Mouse (Mus musculus): ENCODE results near the gene Itpr2. TPM values are rescaled to one million over a fixed set of nuclear protein-coding genes. Genes with fewer than 3 reads are reported as not detected.
A peak's percentile ranks its signal among the peaks of the same experiment; 100 is the strongest.

Gene Itpr2
- polyA plus RNA-seq, 1 experiment, result 6.6 TPM

DNA sequence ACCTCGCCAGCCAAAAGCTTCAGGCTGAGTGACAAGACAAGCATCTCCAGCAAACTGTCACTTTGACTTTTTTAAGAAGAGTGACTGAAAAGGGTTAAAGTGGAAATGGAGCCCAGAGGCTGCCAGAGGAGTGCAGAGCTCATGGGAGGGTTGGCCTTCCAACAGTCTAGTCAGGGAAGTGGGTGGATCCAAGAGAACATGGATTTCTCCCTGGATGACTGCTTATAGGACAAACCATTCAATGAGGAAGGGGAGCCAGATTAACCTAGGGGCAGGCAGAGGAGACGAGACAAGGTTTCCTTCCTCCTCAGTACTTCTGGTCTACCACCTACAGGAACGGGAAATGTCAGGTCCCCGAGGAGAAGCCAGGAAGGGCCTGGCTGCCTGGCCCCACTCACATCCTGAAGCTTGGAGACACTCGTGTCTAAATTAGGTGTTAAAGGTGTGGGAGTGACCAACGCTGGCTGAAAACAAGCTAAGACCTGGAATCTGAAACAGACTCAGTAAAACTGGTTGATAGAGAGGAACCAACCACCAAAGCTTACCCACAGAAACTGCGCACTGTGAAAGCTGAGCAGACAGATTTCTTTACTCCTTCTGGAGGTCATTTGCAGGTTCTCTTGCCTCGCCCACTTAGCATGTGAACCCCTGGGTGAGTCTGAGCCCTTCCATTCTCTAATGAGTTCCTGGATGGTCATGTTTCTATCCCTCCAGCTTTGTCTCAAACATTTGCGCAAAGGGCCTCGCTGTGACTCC, 294.6 kb downstream of the Itpr2 start:
- TF ChIP-seq POLR2A (IDR thresholded peaks at IDR 0.05; ENCODE audit: borderline replicate concordance, insufficient read depth, low read length), result no peak
- TF ChIP-seq CTCF (IDR thresholded peaks at IDR 0.05; ENCODE audit: borderline replicate concordance, insufficient read depth, low read depth, low read length), result no peak
- Histone ChIP-seq H3K4me1 (ENCODE audit: control insufficient read depth, insufficient read depth, low read length) (no peaks in the 10 kb centered on the region), H3K27me3 (ENCODE audit: control insufficient read depth, insufficient read depth, low read length) (no peaks in the 10 kb centered on the region), H3K4me3 (replicated peaks; ENCODE audit: insufficient read depth, low read depth, low read length) (no peak overlapping the region), H3K27ac (ENCODE audit: insufficient read depth, low read length) (no peak overlapping the region)
- no peak for DNase-seq
- 84% methylated on average over 10 of the region's 10 CpGs for WGBS

DNA sequence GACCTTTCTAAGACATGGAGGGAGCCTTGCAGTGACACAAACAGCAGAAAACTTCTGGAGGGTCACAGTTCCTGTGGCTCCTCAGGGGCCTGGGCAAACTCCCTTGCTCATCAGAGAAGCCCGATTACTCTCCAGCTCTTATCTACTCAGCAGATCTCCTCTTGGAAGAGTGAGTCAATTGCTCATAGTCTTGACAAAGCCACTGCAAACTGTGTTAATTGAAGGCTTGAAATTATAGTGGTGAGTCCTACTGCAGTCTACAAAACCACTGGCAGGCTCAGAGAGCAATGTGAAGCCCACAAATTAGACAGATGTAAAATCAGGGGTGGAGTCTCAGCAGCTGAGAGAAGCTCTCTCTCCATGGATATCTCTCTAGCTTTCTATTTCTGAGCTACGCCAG, 296.9 kb downstream of the Itpr2 start:
- 97% methylated on average over 2 of the region's 2 CpGs for WGBS
- Histone ChIP-seq H3K27me3 (ENCODE audit: control insufficient read depth, insufficient read depth, low read length) (no peaks in the 10 kb centered on the region), H3K4me1 (ENCODE audit: control insufficient read depth, insufficient read depth, low read length) (no peaks in the 10 kb centered on the region), H3K27ac (ENCODE audit: insufficient read depth, low read length) (no peak overlapping the region), H3K4me3 (replicated peaks; ENCODE audit: insufficient read depth, low read depth, low read length) (no peak overlapping the region)
- no peak for TF ChIP-seq POLR2A (IDR thresholded peaks at IDR 0.05; ENCODE audit: borderline replicate concordance, insufficient read depth, low read length)
- TF ChIP-seq CTCF (IDR thresholded peaks at IDR 0.05; ENCODE audit: borderline replicate concordance, insufficient read depth, low read depth, low read length), result no peak
- DNase-seq, result no peak

DNA sequence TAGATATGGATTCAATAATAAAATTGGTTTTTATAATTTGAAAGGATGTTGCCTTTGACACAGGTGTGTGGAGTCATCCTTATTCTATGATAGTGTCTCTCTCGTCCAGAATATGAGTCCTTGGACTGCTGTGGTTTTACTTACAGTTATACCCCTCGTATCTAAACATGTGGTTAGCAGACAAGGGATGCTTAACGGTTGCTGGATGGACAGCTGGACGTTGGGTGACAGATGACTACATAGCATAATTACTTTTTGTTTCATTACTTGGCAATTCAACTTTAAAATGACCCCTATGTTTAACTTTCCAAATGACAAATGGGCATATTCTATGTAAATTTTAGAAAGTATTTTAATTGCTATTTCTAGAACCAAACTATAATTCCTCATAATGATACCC, 297.6 kb downstream of the Itpr2 start:
- DNase-seq, result no peak
- Histone ChIP-seq H3K27me3 (ENCODE audit: control insufficient read depth, insufficient read depth, low read length) (no peaks in the 10 kb centered on the region), H3K4me1 (ENCODE audit: control insufficient read depth, insufficient read depth, low read length) (no peaks in the 10 kb centered on the region), H3K4me3 (replicated peaks; ENCODE audit: insufficient read depth, low read depth, low read length) (no peak overlapping the region), H3K27ac (ENCODE audit: insufficient read depth, low read length) (no peak overlapping the region)
- WGBS, result 76% methylated on average over 4 of the region's 4 CpGs
- TF ChIP-seq CTCF (IDR thresholded peaks at IDR 0.05; ENCODE audit: borderline replicate concordance, insufficient read depth, low read depth, low read length) (no peak), POLR2A (IDR thresholded peaks at IDR 0.05; ENCODE audit: borderline replicate concordance, insufficient read depth, low read length) (no peak)

DNA sequence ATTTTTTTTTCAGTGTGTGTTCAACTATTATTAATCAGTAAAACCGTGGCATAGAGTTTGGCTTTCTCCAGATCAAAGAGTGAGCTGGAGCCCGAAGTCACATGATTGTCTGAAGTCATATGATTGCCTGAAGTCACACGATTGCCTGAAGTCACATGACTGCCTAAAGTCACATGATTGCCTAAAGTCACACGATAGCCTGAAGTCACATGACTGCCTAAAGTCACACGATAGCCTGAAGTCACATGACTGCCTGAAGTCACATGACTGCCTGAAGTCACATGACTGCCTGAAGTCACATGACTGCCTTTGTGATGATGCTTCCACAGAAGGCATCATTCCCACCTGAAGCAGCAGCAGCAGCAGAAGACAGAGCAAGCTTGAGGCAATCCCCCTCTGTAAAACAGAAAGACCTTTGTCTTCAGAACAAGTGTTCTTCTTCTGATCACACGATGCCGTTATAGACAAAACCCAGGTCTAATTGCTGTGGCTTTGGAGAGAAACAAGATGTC, 304.1 kb downstream of the Itpr2 start:
- Histone ChIP-seq H3K27ac (ENCODE audit: insufficient read depth, low read length) (no peak overlapping the region), H3K27me3 (ENCODE audit: control insufficient read depth, insufficient read depth, low read length) (no peaks in the 10 kb centered on the region), H3K4me3 (replicated peaks; ENCODE audit: insufficient read depth, low read depth, low read length) (no peak overlapping the region), H3K4me1 (ENCODE audit: control insufficient read depth, insufficient read depth, low read length) (no peaks in the 10 kb centered on the region)
- no peak for DNase-seq
- no peak for TF ChIP-seq CTCF (IDR thresholded peaks at IDR 0.05; ENCODE audit: borderline replicate concordance, insufficient read depth, low read depth, low read length)
- TF ChIP-seq POLR2A (IDR thresholded peaks at IDR 0.05; ENCODE audit: borderline replicate concordance, insufficient read depth, low read length), result no peak
- WGBS, result 94% methylated on average over 7 of the region's 7 CpGs

DNA sequence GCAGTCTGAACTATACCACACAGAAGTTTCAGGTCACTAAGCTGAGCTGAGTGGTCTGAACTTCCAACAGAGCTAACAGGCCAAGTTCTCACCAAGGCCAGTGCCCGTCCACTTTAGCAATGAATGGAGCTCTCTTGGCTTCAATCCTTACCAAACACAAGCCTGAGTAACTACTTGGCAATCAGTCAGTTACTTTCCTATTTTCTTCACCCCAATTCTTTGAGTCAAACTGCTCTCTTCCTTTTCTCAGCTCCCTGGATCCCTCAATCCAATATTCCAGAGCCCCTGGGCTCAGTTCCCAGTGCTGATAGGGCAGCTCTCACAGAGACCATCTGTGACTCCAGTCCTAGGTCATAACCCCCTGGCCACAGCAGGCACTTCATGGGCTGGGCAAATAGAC, 305.3 kb downstream of the Itpr2 start:
- TF ChIP-seq CTCF (IDR thresholded peaks at IDR 0.05; ENCODE audit: borderline replicate concordance, insufficient read depth, low read depth, low read length), result no peak
- TF ChIP-seq POLR2A (IDR thresholded peaks at IDR 0.05; ENCODE audit: borderline replicate concordance, insufficient read depth, low read length), result no peak
- no peak for DNase-seq
- Histone ChIP-seq H3K4me3 (replicated peaks; ENCODE audit: insufficient read depth, low read depth, low read length) (no peak overlapping the region), H3K27me3 (ENCODE audit: control insufficient read depth, insufficient read depth, low read length) (no peaks in the 10 kb centered on the region), H3K27ac (ENCODE audit: insufficient read depth, low read length) (no peak overlapping the region), H3K4me1 (ENCODE audit: control insufficient read depth, insufficient read depth, low read length) (no peaks in the 10 kb centered on the region)
- 57% methylated on average over 1 of the region's 1 CpGs for WGBS

DNA sequence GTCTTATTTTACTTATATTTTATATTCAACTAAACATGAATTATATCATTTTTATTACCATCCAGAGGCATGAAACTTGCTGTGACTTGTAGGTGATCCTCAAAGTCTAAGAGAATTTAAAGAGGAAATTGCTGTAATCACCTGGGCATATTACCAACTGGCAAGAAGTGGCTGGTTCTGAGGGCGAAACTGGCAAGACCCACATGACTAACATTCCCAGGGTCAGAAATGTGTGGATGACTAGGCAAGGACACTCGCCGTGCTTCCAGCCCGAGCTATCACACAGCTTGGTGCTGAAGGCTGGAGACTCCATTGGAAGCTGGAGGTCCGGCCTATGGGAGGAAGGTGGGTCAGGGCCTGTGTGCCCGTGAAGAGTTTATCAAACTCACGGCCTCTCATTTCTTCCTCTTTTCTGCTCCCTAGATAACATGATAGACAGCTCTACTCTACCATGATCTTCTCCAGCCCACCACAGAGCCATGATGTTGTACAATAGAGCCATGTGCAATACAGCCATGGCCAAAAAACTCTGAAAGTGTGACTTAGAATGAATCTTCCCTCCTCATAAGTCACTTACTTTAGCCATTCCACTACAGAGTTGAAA, 306.1 kb downstream of the Itpr2 start:
- Histone ChIP-seq H3K27ac (ENCODE audit: insufficient read depth, low read length) (no peak overlapping the region), H3K4me1 (ENCODE audit: control insufficient read depth, insufficient read depth, low read length) (no peaks in the 10 kb centered on the region), H3K27me3 (ENCODE audit: control insufficient read depth, insufficient read depth, low read length) (no peaks in the 10 kb centered on the region), H3K4me3 (replicated peaks; ENCODE audit: insufficient read depth, low read depth, low read length) (no peak overlapping the region)
- DNase-seq, result peak in 1 of 2 experiments; percentile 7
- TF ChIP-seq CTCF (IDR thresholded peaks at IDR 0.05; ENCODE audit: borderline replicate concordance, insufficient read depth, low read depth, low read length) (no peak), POLR2A (IDR thresholded peaks at IDR 0.05; ENCODE audit: borderline replicate concordance, insufficient read depth, low read length) (no peak)
- 56% methylated on average over 7 of the region's 7 CpGs for WGBS

DNA sequence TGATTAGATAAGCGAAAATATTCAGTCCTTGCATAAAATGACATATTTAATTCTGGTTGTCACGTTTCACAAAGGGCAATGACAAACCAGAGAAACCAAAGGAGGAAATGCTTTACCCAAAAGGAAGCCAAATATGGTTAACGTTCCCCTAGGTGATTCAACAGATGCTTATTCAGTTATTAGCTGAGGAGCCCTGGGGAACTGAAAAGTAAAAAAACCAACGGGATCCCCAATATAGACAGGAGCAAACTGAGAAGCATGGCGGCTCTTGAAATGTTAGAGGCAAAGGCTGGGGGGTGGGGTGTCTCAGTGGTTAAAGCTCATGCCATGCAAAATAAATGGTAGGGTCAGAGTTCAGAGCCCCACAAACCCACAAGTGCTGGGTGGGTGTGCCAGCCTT, 310.1 kb downstream of the Itpr2 start:
- no peak for DNase-seq
- WGBS, result 80% methylated on average over 5 of the region's 5 CpGs
- no peak for TF ChIP-seq POLR2A (IDR thresholded peaks at IDR 0.05; ENCODE audit: borderline replicate concordance, insufficient read depth, low read length)
- no peak for TF ChIP-seq CTCF (IDR thresholded peaks at IDR 0.05; ENCODE audit: borderline replicate concordance, insufficient read depth, low read depth, low read length)
- Histone ChIP-seq H3K4me3 (replicated peaks; ENCODE audit: insufficient read depth, low read depth, low read length) (no peak overlapping the region), H3K27ac (ENCODE audit: insufficient read depth, low read length) (no peak overlapping the region), H3K27me3 (ENCODE audit: control insufficient read depth, insufficient read depth, low read length) (no peaks in the 10 kb centered on the region), H3K4me1 (ENCODE audit: control insufficient read depth, insufficient read depth, low read length) (no peaks in the 10 kb centered on the region)

DNA sequence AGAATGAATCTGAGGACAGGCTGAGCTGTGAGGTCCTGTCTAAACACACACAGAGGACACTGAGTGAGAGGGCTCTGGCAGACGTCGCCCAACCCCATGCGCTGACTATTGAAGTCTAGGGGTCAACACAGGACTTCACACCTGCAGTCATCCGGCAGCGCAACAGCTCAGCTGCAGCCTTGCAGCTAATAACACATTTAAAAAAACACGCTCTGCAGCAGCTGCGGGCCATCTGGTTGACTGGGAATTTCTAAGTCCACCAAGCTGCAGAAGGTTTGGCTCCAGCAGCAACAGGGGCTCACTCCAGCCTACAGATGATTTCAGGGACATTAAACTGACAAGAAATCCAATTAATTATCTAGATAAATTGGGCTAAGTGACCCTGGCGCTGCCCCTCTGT, 312.0 kb downstream of the Itpr2 start:
- H3K27ac ChIP-seq (ENCODE audit: insufficient read depth, low read length), result no peak overlapping the region
- TF ChIP-seq POLR2A (IDR thresholded peaks at IDR 0.05; ENCODE audit: borderline replicate concordance, insufficient read depth, low read length) (no peak), CTCF (IDR thresholded peaks at IDR 0.05; ENCODE audit: borderline replicate concordance, insufficient read depth, low read depth, low read length) (no peak)
- 30% methylated on average over 8 of the region's 8 CpGs for WGBS
- H3K4me3 ChIP-seq (replicated peaks; ENCODE audit: insufficient read depth, low read depth, low read length), result no peak overlapping the region
- no peaks in the 10 kb centered on the region for H3K4me1 ChIP-seq (ENCODE audit: control insufficient read depth, insufficient read depth, low read length)
- no peaks in the 10 kb centered on the region for H3K27me3 ChIP-seq (ENCODE audit: control insufficient read depth, insufficient read depth, low read length)
- no peak for DNase-seq

All from cerebellum, adult 2 months (tissue).